ENCODE assay signal across 12 mouse cellular contexts in the genomic region with DNA sequence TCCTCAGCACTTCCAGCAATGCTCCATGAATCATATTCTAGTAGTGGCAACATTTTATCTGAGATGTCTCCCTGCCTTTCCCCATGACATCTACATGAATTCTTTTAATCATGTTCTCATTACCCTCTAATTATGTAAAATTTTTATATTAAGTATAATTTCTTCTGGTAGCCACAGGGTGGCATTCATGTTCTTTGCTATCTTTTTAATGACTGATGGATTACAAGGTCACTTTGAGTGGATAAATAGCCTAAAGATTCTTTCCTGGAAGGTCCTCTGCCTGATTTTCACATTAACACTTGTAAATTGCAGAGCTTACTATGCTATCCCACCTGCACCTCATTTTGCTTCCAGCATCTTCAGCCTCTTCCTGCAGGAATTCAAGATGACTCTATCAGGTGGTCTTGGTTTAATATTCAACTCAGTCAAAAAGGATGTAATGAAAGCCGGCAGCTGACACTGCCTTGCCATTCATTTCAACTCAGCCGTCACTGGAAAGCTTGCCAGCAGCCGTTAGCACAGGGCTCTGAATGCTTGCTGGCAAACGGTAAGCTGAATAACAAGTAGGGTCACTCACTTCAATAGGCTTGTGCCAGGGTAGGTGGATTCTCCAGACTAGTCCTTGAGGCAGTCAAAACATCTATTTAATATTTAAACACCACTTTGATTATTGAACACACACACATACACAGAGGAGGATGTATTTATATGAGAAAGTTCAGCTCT.
A peak's percentile ranks its signal among the peaks of the same experiment; 100 is the strongest.
DNase-seq lines count a peak whose midpoint lies in the region; ATAC-seq and TF ChIP-seq lines count a peak whose summit lies in the region.
"Had no signal": no experiment of that assay in that cellular context is flagged by ENCODE, and none has a peak within 500 bp of the region (broad histone marks: within the 10 kb centered on the region; RNA-seq: fewer than 3 reads in every experiment).

No protein-coding gene starts in this region.

- WGBS in embryonic facial prominence, embryonic 14.5 days = 48% methylated on average over 4 of the region's 4 CpGs
- 67% methylated on average over 4 of the region's 4 CpGs for whole genome bisulfite sequencing in embryonic facial prominence, embryonic 10.5 days
- WGBS in lung, postnatal 0 days = 39% methylated on average over 4 of the region's 4 CpGs
- WGBS in hindbrain, postnatal 0 days = 16% methylated on average over 4 of the region's 4 CpGs
- WGBS in neural tube, embryonic 15.5 days = 16% methylated on average over 4 of the region's 4 CpGs
- 63% methylated on average over 4 of the region's 4 CpGs for WGBS in liver, embryonic 12.5 days (ENCODE audit: insufficient replicate concordance)

- ATAC-seq in embryonic facial prominence, embryonic 14.5 days (ENCODE audit: low read depth) = no peak
- ATAC-seq in lung, postnatal 0 days = no peak
- peak; percentile 56 for ATAC-seq in hindbrain, postnatal 0 days
- peak; percentile 28; the same call in 1 of the 2 replicates for ATAC-seq in neural tube, embryonic 15.5 days (ENCODE audit: low FRiP score)
- ATAC-seq in liver, embryonic 12.5 days = no peak

- no peak overlapping the region for H3K9ac ChIP-seq in embryonic facial prominence, embryonic 14.5 days (ENCODE audit: low read depth, low read length)
- H3K9ac ChIP-seq in lung, postnatal 0 days (replicated peaks; ENCODE audit: low read depth) = no peak overlapping the region
- no peak overlapping the region for H3K9ac ChIP-seq in hindbrain, postnatal 0 days (replicated peaks; ENCODE audit: low read length)
- H3K9ac ChIP-seq in neural tube, embryonic 15.5 days (replicated peaks) = no peak overlapping the region
- H3K9ac ChIP-seq in liver, embryonic 12.5 days = no peak overlapping the region
- H3K9ac ChIP-seq: embryonic facial prominence, embryonic 13.5 days; limb, embryonic 12.5 days had no signal

- H3K27ac ChIP-seq in embryonic facial prominence, embryonic 14.5 days (replicated peaks; ENCODE audit: low read depth, low read length) = no peak overlapping the region
- H3K27ac ChIP-seq in embryonic facial prominence, embryonic 10.5 days (replicated peaks) = no peak overlapping the region
- no peak overlapping the region for H3K27ac ChIP-seq in lung, postnatal 0 days (ENCODE audit: low read length)
- no peak overlapping the region for H3K27ac ChIP-seq in hindbrain, postnatal 0 days
- H3K27ac ChIP-seq in neural tube, embryonic 15.5 days (replicated peaks) = no peak overlapping the region; the same call in 1 of the 2 replicates
- H3K27ac ChIP-seq in liver, embryonic 12.5 days = no peak overlapping the region
- H3K27ac ChIP-seq: embryonic facial prominence, embryonic 13.5 days; limb, embryonic 12.5 days had no signal

- no peaks in the 10 kb centered on the region for H3K27me3 ChIP-seq in embryonic facial prominence, embryonic 14.5 days (replicated peaks; ENCODE audit: control insufficient read depth, insufficient read depth, low read length)
- H3K27me3 ChIP-seq in embryonic facial prominence, embryonic 10.5 days (replicated peaks; ENCODE audit: low read depth, poor library complexity, severe bottlenecking) = no peaks in the 10 kb centered on the region
- H3K27me3 ChIP-seq in lung, postnatal 0 days (replicated peaks; ENCODE audit: insufficient read depth, low read length) = no peaks in the 10 kb centered on the region
- no peaks in the 10 kb centered on the region for H3K27me3 ChIP-seq in hindbrain, postnatal 0 days (ENCODE audit: insufficient read depth, low read length)
- H3K27me3 ChIP-seq in neural tube, embryonic 15.5 days (replicated peaks) = no peaks in the 10 kb centered on the region
- H3K27me3 ChIP-seq in liver, embryonic 12.5 days (replicated peaks) = no peaks in the 10 kb centered on the region
- H3K27me3 ChIP-seq: embryonic facial prominence, embryonic 13.5 days; limb, embryonic 12.5 days; megakaryocyte, embryonic 14.5 days had no signal

- no peaks in the 10 kb centered on the region for H3K4me1 ChIP-seq in embryonic facial prominence, embryonic 14.5 days (ENCODE audit: control insufficient read depth, insufficient read depth, low read length)
- no peaks in the 10 kb centered on the region for H3K4me1 ChIP-seq in embryonic facial prominence, embryonic 10.5 days
- H3K4me1 ChIP-seq in lung, postnatal 0 days (ENCODE audit: insufficient read depth, low read depth, low read length) = no peaks in the 10 kb centered on the region
- no peaks in the 10 kb centered on the region for H3K4me1 ChIP-seq in hindbrain, postnatal 0 days (ENCODE audit: insufficient read depth, low read length)
- H3K4me1 ChIP-seq in neural tube, embryonic 15.5 days = peaks cover 6% of the 10 kb centered on the region; the same call in 1 of the 2 replicates
- no peaks in the 10 kb centered on the region for H3K4me1 ChIP-seq in liver, embryonic 12.5 days
- H3K4me1 ChIP-seq: embryonic facial prominence, embryonic 13.5 days; limb, embryonic 12.5 days; megakaryocyte, embryonic 14.5 days had no signal

- DNase-seq in embryonic facial prominence, embryonic 14.5 days (ENCODE audit: low spot score) = peak; percentile 14
- DNase-seq in embryonic facial prominence, embryonic 10.5 days (ENCODE audit: low spot score) = no peak
- DNase-seq in lung, postnatal 0 days (ENCODE audit: low spot score) = peak; percentile 9
- no peak for DNase-seq in lung, postnatal 36 days
- peak; percentile 67 for DNase-seq in hindbrain, postnatal 0 days (ENCODE audit: low spot score)
- no peak for DNase-seq in adrenal gland, adult 18-20 months (ENCODE audit: low spot score in 2 of 2)
- DNase-seq: gastrocnemius, postnatal 36 days had no signal

- H3K4me3 ChIP-seq in embryonic facial prominence, embryonic 14.5 days (ENCODE audit: low read depth, low read length) = no peak overlapping the region
- H3K4me3 ChIP-seq in embryonic facial prominence, embryonic 10.5 days = no peak overlapping the region
- H3K4me3 ChIP-seq in lung, postnatal 0 days (ENCODE audit: low read depth, low read length) = no peak overlapping the region
- H3K4me3 ChIP-seq in hindbrain, postnatal 0 days (ENCODE audit: low read length) = no peak overlapping the region
- no peak overlapping the region for H3K4me3 ChIP-seq in neural tube, embryonic 15.5 days (replicated peaks)
- no peak overlapping the region for H3K4me3 ChIP-seq in liver, embryonic 12.5 days
- H3K4me3 ChIP-seq: embryonic facial prominence, embryonic 13.5 days; limb, embryonic 12.5 days; megakaryocyte, embryonic 14.5 days had no signal

- no peaks in the 10 kb centered on the region for H3K9me3 ChIP-seq in embryonic facial prominence, embryonic 14.5 days (ENCODE audit: control insufficient read depth, low read length)
- no peaks in the 10 kb centered on the region for H3K9me3 ChIP-seq in embryonic facial prominence, embryonic 10.5 days
- H3K9me3 ChIP-seq in lung, postnatal 0 days (ENCODE audit: low read length) = no peaks in the 10 kb centered on the region
- no peaks in the 10 kb centered on the region for H3K9me3 ChIP-seq in hindbrain, postnatal 0 days (ENCODE audit: low read length)
- H3K9me3 ChIP-seq in neural tube, embryonic 15.5 days (replicated peaks) = no peaks in the 10 kb centered on the region
- H3K9me3 ChIP-seq in liver, embryonic 12.5 days (replicated peaks) = no peaks in the 10 kb centered on the region
- H3K9me3 ChIP-seq: embryonic facial prominence, embryonic 13.5 days; limb, embryonic 12.5 days; megakaryocyte, embryonic 14.5 days had no signal

- no peak for TF ChIP-seq CTCF in lung, postnatal 0 days (IDR thresholded peaks at IDR 0.05)
- TF ChIP-seq CTCF in hindbrain, postnatal 0 days (IDR thresholded peaks at IDR 0.05; ENCODE audit: low read depth) = peak; percentile 37; the same call in 1 of the 2 replicates

- no peak overlapping the region for H3K4me2 ChIP-seq in embryonic facial prominence, embryonic 14.5 days (ENCODE audit: low read depth, low read length)
- H3K4me2 ChIP-seq in lung, postnatal 0 days (replicated peaks; ENCODE audit: low read depth, low read length) = no peak overlapping the region
- no peak overlapping the region for H3K4me2 ChIP-seq in hindbrain, postnatal 0 days (ENCODE audit: low read depth, low read length)
- no peak overlapping the region for H3K4me2 ChIP-seq in neural tube, embryonic 15.5 days
- H3K4me2 ChIP-seq in liver, embryonic 12.5 days = no peak overlapping the region
- H3K4me2 ChIP-seq: embryonic facial prominence, embryonic 13.5 days; limb, embryonic 12.5 days had no signal

- no peaks in the 10 kb centered on the region for H3K36me3 ChIP-seq in embryonic facial prominence, embryonic 14.5 days (ENCODE audit: control insufficient read depth, insufficient read depth, low read length)
- no peaks in the 10 kb centered on the region for H3K36me3 ChIP-seq in embryonic facial prominence, embryonic 10.5 days (replicated peaks)
- no peaks in the 10 kb centered on the region for H3K36me3 ChIP-seq in lung, postnatal 0 days (ENCODE audit: insufficient read depth, low read length)
- H3K36me3 ChIP-seq in hindbrain, postnatal 0 days (ENCODE audit: insufficient read depth, low read length) = no peaks in the 10 kb centered on the region
- H3K36me3 ChIP-seq in neural tube, embryonic 15.5 days = no peaks in the 10 kb centered on the region
- no peaks in the 10 kb centered on the region for H3K36me3 ChIP-seq in liver, embryonic 12.5 days
- H3K36me3 ChIP-seq: embryonic facial prominence, embryonic 13.5 days; limb, embryonic 12.5 days had no signal

- TF ChIP-seq EP300 in lung, postnatal 0 days (IDR thresholded peaks at IDR 0.05) = no peak

Comparison
In these comparisons a context has a peak if more than half of its experiments do, and no peak if none do; other contexts are left out.
1. DNase-seq: peak in embryonic facial prominence, embryonic 14.5 days (single experiment), lung, postnatal 0 days (single experiment) and hindbrain, postnatal 0 days (single experiment); none in embryonic facial prominence, embryonic 10.5 days (single experiment), lung, postnatal 36 days (single experiment) and adrenal gland, adult 18-20 months (0 of 2).
2. ATAC-seq: peak in hindbrain, postnatal 0 days (single experiment) and neural tube, embryonic 15.5 days (single experiment); none in embryonic facial prominence, embryonic 14.5 days (single experiment), lung, postnatal 0 days (single experiment) and liver, embryonic 12.5 days (single experiment).